Mouse (Mus musculus): ENCODE data around the gene Nt5m. TPM values are rescaled to one million over a fixed set of nuclear protein-coding genes. Genes with fewer than 3 reads are reported as not detected.
A peak's percentile ranks its signal among the peaks of the same experiment; 100 is the strongest.

Gene Nt5m
- total RNA-seq, 1 experiment from 2014 or later: 30.1 TPM

DNA sequence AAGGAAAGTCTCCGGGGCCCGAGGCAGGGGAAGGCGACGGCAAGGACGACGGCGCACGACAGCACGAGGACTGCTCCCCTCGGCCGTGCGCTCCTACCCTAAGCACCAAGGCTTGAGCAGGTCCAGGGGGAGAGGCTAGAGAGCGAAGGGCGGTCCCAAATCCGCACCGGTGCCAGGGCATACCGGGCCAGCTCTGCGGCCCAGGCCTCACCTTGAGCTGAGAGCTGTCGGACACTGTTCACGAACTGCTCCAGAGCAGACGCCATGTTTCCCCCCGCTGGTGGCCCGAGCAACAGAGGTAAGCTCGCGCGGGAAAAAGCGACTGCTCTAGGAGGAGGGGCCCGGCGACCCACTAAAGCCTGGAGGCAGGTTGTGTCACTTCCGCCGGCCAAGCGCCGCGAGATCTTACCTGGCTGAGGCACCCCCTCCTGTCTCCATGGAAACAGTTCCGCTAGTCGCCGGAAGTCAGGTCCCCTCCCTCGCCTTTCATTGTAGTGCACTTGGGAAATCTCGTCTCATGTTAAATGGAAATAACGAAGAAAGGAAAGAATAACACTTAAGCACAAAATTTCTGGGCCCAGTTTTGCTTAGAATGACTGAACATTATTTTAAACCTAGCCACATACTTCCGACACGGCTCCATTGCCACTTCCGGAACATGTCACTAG is 346 bp downstream of the Nt5m start, which contains the start of gene Cops3:
Gene Cops3, minus strand, starts transcription at position 380 of the 668 bp plus-strand sequence.
- DNase-seq: peak; percentile 94

DNA sequence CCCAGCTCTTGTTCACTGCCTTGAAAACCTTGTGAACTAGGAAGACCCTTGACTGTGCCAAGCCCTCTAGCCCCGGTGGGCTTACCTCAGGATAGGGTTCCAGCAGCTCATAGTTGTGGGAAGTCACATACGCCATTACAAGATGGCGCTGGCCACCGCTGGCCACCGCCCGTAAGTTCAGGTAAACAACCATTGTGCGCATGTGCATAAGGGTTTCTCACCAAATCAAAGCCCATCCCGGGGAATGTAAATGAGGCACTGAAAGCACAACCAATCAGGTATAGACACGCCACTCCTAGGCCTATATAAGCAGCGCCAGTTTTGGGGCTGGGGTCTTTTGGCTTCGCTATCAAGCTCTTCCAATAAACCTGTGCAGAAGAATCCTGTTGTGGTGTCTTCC is 7.1 kb downstream of the Nt5m start:
- DNase-seq: no peak

DNA sequence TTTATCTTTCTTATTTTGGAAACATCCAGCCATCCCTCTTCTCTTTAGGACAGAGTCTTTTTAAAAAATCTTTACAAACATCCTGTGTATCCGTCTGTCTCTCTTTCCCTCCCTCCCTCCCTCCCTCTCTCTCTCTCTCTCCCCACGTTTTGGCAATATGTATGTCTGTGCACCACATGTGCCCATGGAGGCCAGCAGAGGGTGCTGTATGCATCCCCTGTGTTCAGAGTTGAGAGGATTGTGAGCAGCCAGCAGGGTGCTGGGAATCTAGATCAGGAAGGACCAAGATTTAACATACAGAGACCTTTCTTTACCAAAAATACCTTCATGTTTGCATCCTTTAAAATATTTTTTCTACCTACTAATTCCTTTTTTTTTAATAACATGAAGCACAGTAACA is 7.9 kb downstream of the Nt5m start:
- DNase-seq: peak; percentile 44

DNA sequence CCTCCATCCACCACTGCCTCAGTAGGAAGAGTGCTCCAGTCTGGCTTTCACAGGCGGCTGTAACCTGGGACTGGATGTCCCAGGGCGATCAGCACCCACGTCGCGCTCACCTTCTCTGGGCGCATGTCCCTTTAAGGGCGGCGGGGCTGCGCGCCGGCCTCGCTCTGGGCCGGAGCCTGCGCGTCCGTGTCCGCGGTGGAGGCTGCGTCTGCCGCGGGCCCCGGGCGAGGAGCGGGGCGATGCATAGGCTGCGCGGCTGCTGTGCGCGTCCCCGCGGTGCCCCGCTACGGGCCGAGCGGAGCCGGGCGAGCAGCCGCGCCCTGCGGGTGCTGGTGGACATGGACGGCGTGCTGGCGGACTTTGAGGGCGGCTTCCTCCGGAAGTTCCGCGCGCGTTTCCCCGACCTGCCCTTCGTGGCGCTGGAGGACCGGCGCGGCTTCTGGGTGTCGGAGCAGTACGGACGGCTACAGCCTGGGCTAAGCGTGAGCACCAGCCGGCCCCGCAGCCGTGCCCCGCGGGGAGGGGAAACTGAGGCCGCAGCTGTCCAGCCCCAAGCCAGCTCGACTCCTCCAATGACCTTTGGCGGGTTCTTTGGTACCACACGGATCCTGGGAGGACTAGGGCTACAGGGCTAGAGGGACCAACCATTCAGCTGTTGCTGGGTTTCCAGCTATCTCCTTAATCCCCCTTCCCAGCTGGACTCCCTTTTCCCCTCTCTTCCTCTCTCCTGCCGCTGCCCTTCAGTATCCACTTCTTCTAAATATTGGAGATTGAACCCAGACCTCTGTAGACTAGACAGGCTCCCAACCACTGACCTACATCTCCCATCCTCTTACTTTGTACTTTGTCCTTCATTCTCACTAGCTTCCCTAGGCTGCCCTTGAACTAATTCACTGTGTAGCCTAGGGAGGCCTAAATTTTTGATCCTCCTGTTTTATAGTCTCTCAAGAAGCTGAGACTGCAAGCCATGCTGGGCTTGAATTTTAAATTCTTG is 8.9 kb downstream of the Nt5m start:
- DNase-seq: peak; percentile 82

DNA sequence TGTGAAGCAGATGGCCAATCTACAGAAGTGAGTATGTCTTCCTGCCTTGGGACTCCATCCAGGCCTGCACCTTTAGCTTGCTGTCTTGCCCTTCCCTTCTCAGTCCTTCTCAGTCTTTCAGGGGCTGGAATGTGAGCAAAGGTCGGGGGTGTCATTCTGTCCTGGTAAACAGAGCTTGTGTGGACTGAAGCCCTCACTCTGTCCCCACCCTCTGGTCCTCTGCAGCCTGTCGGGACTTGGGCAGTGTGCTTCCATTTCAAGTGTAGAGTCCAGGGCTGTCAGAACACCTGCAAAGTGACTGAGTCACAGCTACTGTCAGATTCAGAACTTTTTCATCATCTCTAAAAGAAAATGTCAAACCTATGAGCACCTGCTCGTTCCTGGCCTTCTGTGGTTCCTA is 13.6 kb downstream of the Nt5m start:
- no peak for DNase-seq

DNA sequence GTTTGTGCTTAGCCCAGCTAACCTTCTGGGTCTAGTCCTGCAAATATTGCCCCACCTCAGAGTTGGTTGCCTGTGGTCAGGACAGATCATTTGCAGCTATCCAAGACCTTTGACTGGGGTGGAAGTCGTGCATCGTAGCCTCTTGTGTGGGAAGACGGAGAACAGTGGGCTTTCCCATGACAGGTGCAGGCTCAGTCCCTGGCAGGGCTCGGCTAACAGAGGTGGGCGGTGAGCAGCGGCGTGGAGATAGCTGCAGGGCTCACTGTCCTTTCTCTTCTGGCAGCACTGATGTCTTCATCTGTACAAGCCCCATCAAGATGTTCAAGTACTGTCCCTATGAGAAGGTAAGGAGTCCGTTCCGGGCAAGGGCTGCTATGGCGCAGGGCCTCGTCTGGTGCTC is 21.2 kb downstream of the Nt5m start:
- no peak for DNase-seq

DNA sequence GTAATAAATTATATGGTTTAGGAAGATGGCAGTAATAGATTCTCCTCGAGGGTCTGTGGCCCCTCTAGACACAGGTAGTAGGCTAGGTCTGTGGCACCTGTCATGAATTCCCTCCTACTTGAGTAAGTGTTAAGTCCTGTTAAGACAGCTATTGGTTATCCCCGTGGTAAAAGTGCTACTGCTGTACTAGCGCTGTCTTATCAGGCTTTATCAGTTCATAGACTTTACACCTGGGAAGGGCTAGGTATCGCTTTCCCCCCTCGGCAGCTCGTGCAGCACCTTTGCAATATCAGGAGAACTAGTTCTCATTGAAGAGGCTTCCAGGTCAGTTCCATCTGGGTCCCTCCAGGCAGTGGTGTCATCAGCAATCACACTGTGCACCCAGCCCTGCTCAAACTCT is 25.1 kb downstream of the Nt5m start:
- no peak for DNase-seq

DNA sequence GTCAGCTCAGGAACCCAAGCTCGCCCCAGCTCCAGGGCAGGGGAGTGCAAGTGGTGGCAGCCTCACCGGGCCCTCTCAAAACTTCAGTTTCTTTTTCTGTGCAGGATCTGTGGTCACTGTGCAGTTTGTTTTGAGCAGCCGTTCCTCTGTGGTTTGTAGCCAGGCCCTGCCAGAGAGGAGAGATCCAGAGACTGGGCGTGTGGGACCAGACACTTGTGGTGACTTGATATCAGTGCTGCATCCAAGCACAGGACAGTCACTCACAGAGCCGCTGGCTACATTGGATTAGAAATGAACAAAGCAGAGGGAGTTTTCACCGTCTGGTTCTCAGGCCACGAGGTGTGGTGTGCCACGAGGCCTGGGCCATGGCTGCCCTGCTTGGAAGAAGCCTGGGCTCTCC is 32.9 kb downstream of the Nt5m start:
- no peak for DNase-seq

DNA sequence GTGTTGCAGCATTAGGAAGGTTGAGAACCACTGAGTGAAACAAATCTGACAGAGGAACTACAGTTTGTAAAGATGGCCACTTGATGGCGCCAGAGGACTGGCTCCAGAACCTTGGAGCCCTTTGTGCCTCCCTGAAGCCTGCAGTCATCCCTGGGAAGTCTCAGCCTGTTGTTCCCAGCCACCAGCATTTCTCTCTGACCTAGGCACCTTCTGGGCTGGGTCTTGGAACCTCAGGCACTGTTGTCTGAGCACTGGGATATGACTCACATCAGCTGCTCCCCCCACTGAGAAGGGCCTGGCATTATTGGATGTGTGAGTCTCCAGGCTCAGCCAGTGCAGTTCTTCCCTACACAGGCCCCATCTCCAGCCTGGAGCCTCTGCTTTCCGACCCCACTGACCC is 40.8 kb downstream of the Nt5m start:
- DNase-seq: peak; percentile 80

DNA sequence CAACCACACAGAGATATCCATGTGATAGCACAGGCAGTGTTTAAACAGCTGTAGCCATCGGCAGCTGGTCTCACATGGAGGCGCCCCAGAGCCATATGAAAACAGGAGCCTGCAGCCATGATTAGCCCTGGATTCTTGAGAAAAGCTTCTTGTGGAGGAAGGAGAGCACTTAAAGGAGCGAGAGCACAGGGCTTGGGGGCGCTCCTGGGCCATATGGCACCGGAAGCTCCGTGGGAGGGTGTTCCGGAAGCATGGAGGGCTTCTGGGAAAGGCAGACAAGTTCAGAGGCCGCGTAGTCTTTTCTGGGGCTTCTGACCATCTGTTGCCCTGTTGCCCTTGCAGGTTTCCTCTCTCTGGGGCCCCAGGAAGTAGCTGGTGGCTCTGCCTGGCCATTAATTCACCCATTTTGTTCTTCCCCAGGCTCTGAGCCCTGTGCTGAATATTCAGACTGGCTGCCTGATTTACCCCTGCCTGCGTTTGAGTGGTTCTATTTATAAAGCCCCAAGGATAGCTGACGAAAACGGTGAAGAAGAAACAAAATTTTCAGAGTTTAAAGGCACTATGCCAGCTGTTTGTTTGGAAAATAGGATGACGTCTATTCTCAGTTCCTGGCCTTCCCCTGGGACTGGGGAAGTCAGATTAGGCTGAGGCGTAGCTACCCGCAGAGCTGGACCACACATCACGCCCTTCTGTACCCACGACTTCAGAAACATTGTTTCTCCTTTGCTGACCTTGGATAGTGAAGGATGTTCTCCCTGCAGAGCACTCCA is 46.2 kb downstream of the Nt5m start:
- peak; percentile 44 for DNase-seq

- no peak for DNase-seq
Measured at GRCm38 (mm10) chr11:59886952-59887351, 47.7 kb downstream of the Nt5m start.

- DNase-seq: no peak
Measured at GRCm38 (mm10) chr11:59888151-59888550, 48.9 kb downstream of the Nt5m start.

- no peak for DNase-seq
Measured at GRCm38 (mm10) chr11:59891854-59892253, 52.6 kb downstream of the Nt5m start.

GRCm38 (mm10) chr11:59893153-59893788 is 54.0 kb downstream of the Nt5m start:
- DNase-seq: no peak

DNA sequence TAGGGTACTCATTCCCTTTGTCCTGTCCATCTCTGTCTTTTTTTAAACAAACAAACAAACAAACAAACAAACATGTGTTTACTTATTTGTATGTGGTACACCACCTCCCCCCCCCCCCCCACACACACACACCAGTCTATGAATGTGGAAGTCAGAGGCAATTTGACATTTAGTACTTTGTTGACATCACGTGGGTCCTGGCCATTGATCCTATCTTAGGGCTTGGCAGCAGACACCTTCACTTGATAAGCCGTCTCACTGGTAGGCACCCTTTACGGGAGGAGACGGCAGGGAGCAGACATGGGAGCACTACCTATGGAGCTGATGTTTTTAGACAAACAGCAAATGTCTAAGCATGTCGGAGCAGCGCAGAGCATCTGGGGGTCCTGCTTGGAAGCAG is 55.7 kb downstream of the Nt5m start:
- DNase-seq: no peak

DNA sequence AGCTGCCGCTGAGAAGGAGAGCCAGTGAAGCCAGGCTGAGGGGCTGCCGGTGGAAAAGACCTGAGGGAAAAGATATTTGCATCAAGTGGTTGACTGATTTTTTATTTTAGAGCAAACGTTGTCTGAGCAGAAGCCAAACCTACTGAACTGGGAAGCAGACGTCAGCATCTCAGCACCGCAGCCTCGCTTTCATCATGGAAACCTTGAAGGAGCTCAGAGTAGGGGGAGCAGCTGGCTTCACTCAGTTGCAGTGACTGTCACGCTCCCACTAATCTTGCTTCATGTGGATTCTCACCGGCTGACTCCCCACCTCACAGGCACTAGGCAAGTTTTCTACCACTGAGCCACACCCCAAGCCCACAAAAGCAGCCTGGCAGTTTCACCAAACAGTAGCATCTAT is 56.1 kb downstream of the Nt5m start:
- DNase-seq: no peak

GRCm38 (mm10) chr11:59897981-59898599 is 58.8 kb downstream of the Nt5m start:
- DNase-seq: no peak

GRCm38 (mm10) chr11:59899711-59900685 is 60.8 kb downstream of the Nt5m start:
- DNase-seq: peak; percentile 34

- DNase-seq: no peak
Measured at GRCm38 (mm10) chr11:59900995-59901394, 61.7 kb downstream of the Nt5m start.

- DNase-seq: no peak
Measured at GRCm38 (mm10) chr11:59902045-59902726, 62.9 kb downstream of the Nt5m start.

Data from adrenal gland, postnatal 25 days (tissue).